Mouse (Mus musculus) bone marrow, adult 2 months (tissue): Measurements from ENCODE around the gene Spag7.

ENCODE experiments used
- CTCF ChIP-seq: fragments of 200-500 bp; IDR thresholded peaks from 2 replicates; pipeline ENCODE4 v1.5.1; 2011; ENCODE audit warnings: low read length, control low read depth; ENCODE audit not compliant: control insufficient read depth, insufficient read depth
- POLR2A ChIP-seq: fragments of 200-500 bp; IDR thresholded peaks from 2 replicates; pipeline ENCODE4 v1.6.1; 2011; ENCODE audit warnings: low read depth, mild to moderate bottlenecking, control low read depth, low read length, borderline replicate concordance; ENCODE audit not compliant: control insufficient read depth

DNA sequence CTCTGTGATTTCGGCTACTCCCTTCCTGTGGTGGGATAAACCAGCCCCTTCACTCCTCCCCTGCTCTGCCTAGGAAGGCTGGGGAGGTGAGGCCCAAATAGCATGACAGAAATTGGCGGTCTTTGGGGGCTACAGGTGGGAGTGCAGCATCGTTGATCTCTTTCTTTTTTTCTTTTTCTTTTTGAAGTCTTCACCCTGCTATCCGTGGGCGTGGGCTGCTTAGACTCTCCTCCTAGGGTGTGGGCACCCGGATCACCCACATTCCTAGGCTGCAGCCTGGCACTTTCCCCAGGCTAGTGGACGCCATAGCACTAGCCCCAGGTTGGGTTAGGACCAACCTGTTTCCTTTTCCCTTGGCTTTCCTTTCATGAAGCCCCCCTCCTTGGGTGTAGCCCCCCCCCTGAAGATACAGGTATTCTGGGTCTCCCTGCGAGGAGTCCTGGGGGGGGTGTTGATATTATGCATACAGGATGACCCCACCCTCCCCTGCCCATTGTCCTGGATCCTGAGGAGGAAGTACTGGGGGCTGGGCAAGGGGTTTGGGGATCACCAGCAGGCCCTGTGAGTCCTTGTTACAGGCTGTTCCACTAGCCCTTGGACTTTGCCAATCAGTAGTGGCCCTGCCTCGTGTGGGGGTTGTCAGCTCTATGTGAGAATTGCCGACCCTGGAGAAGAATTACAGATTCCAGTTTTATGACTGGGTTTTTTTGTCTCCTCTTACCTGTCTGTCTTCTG, 32.2 kb upstream of the Spag7 start:
- TF ChIP-seq CTCF (no peak), POLR2A (no peak)
